Mouse (Mus musculus) kidney, adult 11 months (tissue): ENCODE measurements around the gene Rnps1.
"Not testable (repeated sequence)": the region's sequence is repeated elsewhere in the genome, so short reads cannot be mapped to it uniquely, and the experiment has no call there.

Experiments
- DNase-seq: peaks from one replicate; pipeline ENCODE4 v3.0.0; 2022

Rnps1 gene

DNA sequence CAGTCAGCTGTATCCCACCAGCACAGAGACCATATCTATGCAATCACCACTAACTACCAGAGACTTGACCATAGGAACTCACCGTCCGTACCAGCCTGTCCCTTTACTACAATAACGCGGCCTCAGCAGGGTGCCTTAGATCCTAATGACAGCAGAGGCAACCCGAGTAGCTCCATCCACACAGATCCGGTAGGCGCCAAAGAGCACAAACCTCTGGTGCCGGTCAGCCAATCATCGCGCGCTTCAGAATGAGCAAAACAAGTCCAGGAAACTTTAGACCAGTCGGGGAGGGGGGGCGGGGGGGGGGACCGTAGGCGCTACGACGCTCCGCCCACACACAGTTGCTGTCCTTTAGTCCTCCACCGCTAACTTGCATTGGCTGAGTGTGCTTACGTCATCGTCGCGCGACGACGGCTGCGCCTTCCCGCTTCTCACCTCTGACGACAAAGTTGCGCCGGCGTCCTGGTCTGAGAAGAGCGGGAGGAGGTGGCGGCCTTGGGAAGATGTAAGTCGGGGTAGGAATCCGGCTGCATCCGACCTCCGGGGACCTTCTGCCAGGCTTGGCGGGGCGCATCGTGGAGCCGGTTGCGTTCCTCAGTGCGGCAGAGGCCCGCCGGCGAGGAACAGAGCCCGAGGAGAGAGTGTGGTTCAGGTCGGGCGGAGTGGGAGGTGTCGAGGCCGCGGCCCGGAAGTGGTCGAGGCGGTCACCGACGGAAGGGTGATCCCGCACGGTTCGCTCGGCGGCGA is at the start of gene Rnps1:
Gene Rnps1, plus strand, starts transcription at position 336 of the 747 bp plus-strand sequence.
- DNase-seq: peak; percentile 93

DNA sequence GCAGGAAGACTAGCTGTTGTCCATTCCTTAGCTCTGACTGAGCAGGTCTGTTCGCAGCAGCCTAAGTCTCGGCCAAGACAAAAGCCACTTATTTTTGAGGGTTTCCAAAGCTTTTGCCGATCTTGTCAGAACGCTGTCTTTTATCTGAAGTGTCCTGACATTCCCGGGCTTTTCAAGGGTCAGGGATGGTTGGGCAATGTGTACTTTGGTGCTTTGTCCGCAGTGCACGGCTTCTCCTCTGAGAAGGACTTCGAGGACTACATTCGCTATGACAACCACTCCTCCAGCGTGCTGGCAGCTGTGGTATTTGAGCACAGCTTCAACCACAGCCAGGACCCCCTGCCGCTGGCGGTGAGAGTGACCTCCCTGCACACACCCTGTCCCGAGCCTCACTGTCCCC is 48.5 kb upstream of the Rnps1 start:
- DNase-seq: peak; percentile 49

DNA sequence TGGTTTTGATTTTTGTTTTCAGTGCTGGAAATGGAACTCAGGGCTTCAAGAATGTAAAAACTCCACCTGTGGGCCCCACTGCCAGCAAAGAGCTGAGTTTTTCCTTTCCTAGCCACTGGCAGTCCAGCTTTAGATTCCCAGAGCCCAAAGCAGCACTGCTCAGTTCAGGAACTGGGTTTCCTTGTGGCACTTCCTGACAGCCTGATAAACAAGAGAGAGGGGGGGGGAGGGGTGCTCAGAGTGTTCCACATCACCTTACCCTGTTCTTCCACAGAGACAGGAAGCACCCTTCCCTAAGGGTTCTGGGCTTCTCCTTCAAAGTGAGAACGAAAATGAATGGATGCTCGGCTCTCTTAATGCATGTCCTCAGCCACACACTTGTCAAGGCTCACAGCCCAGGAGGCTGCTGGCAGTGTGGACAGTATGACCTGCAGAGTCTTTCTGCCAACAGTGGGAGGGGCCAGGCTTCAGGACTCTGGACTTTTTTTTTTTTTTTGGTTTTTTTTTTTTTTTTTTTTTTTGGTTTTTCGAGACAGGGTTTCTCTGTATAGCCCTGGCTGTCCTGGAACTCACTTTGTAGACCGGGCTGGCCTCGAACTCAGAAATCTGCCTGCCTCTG is 39.2 kb upstream of the Rnps1 start:
- peak; percentile 44 for DNase-seq

DNA sequence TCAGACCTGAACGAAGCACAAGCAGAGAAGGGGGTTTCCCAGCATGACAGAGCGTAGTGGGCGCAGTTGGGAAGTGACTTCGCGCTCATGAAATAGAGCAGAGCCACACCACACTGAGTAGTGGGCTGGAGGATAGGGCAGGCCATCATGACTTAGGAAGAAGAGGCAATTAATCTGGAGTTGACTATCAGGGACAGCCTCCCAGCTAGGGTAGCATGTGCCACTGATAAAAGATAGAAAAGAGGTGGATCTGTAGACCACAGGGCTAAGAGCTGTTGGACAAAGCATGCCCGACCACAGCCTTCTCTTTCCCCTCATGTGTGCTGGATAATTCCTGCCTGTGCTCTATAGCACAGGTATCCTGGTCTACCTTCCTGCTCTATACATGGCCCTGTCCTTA is 38.5 kb upstream of the Rnps1 start:
- DNase-seq: no peak

DNA sequence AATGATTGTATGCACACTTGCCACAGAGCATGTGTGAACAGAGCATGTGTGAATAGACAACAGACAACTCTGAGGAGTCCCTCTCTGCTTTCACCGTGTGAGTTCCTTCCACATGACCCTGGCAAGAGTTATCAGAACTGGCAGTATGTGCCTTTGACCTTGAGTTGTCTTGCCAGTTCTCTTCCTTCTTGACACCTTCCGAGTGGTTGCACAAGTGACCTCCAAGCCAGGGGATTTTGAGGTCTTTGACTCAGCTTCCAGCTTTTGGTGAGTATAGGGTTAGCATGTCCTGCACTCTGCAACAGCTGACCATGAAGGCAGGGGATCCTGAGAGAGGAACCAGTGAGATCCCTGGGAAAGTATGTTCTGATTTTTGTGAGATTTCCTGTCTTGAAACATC is 35.9 kb upstream of the Rnps1 start:
- DNase-seq: no peak

DNA sequence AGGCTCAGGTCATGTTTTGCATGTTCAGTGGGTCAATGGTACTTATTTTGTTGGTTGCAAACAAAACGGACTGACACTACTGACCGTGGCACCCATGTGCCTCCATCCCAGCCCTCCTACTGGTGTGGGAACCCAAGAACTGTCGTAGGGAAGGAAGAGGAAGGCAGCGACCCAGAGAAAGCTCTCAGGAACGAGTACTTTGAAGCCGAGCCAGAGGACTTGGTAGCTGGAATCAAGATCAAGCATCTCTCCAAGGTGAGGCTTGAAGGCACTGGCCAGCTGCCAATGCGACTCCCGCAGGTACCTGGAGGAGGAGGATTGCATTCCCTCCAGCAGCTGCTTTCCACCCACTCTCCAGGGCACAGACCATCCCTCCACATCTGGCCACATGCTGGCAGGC is 30.6 kb upstream of the Rnps1 start:
- DNase-seq: no peak

DNA sequence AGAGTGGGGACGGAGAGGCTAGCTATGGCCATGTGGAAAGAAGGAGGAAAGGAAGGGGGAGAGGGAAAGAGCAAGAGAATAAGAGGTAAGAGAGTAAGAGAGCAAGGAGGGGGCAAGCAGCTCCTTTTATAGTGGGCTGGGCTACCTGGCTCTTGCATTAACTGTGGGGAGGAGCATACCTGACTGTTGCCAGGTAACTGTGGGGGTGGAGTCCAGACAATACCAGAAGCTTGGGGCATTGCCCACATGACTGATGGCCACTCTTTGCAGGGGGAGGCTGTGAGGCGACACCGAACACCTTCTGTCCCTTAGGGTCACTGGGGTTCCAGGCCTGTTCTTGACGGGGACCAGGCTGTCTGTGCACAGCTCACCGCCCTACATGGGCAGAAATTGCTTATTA is 25.7 kb upstream of the Rnps1 start:
- DNase-seq: no peak

DNA sequence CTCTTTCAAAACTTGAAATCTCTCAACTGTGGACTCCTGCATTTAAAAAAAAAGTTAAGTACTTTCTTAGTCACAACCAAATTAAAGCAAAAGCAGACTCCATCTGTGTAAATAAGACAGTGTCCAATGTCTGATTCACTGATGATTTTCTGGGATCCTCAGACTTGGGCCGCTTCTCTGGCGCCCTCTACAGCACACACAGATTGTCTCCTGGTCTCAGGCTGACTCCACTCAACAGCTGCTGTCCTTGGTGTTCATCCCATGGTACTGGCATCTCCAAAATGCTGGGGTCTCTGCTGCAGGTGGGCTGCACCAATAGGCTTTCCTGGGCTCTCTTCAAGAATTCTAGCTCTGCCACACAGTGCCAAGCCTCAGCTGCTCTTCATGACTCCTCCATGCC is 24.5 kb upstream of the Rnps1 start:
- peak; percentile 40 for DNase-seq

DNA sequence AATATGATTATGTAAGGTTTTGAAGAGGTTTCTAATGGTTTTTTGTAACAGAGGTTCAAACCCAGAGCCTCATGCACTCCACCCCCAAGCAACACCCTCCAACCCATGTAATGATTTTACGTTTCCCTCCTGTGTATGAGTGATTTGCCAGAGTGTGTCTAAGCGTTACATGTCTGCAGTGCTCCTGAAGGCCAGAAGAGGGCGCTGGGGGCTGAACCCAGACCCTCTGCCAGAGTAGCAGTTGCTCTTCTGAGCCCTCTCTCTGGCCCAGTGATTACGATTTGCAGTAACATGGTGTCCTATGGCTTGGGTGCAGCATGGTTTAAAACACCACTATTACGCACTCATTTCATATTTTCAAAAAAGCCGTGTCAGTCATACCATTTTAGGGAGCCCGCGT is 23.2 kb upstream of the Rnps1 start:
- no peak for DNase-seq

DNA sequence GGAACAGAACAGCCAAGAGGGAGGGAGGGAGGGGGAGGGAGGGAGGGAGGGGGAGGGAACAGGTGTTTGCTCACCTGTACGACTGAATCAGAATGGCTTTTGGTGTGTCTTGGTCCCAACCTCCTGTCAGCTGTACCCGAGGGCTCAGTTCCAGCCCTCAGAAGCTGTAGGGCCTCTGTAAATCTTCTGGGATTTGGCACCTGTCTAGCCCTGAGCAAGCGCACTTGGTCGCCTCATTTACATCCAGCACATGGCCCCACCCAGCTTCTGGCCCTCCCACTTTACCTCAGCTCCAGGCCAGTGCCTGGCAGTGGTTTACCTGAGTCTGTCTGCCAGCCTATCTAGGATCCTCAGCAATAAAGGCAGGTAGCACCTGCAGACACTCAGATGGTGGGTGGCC is 20.8 kb upstream of the Rnps1 start:
- no peak for DNase-seq

DNA sequence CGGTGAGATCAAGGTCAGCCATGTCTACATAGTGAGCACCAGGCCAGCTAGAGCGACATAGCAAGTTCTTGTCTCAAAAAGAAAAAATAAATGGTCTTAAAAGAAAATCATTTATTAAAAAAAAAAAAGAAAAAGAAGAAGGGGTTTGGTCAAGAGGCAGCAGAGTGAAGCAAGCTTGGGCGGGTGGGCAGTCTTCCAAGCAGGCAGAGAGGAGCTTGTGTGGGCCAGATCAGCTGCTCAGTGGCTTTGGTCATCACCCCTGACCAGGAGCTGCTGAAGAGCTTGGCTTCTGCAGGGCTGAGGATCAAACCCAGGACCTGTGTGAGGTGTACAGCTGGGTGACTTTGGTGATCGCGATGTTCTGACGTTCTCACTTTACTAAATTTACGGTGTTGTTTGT is 19.9 kb upstream of the Rnps1 start:
- no peak for DNase-seq

DNA sequence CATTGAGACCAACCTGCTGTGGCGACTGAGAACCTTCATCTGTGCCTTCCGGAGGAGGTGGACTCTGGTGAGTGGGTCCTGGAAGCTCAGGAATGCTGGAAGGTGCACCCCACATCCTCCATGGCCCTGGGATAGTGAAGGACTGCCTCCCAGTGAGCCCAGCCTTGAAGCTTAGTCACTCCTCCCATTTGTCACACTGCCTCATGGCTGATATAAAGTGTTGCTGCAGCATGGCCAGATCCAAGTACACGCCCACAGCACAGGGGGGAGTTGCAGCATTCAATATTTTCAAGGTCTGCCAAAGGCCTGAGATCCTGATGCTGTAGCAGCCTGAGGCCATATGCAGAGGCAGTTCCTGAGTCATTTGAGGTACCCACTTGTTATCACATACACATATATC is 12.0 kb upstream of the Rnps1 start:
- no peak for DNase-seq

DNA sequence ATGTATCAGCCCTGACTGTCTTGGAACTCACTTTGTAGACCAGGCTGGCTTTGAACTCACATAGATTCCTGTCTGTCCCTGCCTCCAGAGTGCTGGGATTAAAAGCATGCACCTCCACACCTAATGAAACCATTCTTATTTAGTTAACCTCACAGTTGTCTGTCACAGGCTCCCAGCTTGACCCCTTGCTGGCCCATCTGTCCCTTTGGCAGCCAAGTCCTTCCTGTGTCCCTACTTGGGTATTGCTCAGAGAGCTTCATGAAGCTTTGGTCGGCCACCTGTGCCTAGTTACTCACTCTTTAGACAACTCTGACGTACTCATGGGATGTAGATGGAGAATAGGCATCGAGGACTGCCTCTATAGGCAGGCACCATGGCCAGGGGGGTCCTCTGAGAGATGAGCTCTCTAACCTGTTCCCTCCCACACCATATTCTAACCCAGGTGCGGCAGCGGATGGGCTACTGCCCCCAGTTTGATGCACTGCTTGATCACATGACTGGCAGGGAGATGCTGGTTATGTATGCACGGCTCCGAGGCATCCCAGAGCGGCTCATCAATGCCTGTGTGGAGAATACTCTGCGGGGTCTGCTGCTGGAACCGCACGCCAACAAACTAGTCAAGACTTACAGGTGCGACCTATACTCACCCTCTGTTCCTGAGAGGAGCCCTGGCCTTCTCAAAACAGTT is 7.1 kb upstream of the Rnps1 start:
- DNase-seq: no peak

DNA sequence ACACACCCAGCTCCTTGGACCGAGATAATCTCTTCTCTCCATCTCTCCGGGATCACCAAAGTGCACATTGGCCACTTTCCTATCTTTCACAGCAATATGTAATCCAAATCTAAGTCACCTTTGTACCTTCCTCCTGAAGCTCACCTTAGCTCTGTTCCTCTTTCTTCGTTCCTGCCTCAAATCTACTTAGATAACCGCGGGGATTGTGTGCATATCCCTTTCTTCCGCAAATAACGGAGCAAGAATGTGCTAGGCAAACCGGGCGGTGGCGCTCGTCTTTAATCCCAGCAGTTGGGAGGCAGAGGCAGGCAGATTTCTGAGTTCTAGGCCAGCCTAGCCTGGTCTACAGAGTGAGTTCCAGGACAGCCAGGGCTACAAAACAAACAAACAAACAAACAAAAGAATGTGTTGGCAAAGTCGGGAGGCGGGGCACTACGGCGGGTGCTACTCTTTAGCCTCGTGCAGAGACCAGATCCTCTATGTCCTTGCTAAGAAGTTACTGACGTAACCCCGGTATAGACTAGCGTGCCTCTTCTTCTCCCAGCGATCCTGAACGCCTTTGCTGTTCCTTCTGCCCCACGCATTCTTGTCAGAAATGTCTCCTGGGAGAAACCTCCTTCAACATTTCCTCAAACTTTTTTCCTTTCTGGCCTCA is 681 bp upstream of the Rnps1 start:
- DNase-seq: no peak

DNA sequence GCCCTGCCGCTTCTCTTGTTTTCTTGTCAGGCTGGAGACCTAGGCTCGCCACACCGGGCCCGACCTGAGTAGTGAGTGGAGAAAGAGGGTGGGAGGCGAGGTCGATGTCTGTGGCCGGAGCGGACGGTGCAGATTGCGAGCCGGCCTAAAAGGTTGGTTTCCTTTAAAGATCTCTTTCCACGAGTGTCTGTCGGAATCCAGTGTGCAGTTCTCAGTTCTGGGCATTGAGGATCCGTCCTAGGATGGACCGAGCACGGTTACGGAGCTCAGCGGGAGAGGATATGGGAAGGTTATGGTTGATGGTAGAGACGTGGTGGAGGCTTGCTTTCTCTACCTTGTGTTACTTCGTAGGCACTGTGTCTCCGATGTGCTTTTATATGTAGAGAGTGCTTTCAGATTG is 646 bp downstream of the Rnps1 start:
- DNase-seq: no peak

DNA sequence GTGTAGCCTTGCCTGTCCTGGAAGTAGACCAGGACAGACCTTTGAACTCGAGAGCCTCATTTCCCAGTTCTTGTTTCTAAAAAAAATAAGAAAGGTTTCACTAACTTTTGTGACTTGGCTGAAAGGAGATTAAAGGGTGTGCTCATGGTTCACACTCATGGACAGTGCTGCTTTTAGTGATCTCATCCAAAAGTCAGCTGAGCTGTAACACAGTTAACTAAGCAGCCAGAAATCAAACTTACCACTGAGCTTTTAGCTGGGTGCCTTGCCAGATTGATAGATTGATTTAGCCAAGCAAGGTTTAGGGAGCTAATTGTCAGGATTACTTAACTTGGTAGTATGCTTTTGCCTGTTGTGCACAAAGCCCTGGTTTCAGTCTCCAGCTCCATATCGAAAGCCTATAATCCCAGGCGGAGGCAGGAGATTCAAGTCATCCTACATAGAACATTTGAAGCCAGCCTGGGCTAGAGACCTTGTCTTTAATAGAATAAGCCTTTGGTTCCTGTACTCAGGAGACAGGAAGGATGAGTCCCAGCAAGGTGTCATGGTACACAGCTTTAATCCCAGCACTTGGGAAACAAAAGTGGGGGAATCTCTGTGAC is 1.8 kb downstream of the Rnps1 start:
- DNase-seq: no peak

DNA sequence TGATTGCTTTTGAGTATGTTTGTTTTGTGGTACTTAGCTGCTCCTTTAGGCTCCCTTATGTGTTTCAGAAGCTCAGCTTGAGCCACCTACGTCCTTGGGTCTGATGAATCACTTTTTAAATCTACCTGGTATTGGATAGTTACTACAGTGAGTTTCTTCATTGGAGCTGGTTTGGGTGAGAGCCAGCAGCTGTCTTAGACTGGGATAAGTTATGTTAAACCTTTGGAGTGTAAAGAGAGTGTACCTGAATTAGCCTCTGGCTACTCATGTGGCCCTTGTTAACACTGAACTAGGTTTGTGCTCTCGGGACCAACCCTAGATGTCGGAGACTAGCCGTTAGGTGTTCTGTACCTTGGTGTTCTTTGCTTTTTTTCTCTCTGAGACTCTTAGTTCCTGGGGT is 8.7 kb downstream of the Rnps1 start:
- DNase-seq: no peak

DNA sequence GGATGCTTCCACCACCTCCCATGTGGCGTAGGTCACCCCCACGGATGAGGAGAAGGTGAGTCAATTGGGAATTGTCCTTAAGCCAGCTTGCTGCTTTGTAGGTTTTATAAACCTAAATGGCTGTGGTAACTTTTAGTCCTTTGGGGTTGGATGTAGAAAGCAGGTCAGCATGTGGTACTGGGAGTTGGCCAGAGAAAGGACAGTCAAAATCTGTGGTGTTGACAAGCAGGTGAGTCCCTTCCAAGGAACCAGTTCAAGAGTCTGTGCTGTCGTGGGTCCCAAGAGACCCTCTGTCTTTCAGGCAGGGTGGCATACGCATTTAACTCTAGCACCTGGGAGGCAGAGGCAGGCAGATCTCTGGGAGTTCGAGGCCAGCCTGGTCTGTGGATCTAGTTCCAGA is 10.1 kb downstream of the Rnps1 start:
- DNase-seq: no peak

DNA sequence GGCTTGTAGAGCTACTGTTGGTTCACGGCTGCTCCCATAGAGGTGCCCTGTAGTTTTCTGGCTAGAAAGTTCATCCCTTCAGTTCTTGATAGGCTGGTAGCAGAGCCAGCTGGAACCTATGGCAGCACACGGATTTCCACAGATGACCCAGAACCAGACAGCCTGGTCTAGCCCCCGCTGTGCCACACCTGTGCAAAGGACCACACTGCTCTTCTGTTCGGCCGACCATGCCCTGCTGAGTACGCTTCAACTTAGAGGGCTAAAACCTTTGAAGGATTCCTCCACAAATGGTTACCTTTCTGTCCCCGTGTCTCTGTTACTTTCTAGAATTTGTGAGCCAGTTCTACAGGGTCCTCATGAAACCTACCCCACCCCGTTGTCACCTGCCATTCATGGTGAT is 11.0 kb downstream of the Rnps1 start:
- not testable (repeated sequence) for DNase-seq

DNA sequence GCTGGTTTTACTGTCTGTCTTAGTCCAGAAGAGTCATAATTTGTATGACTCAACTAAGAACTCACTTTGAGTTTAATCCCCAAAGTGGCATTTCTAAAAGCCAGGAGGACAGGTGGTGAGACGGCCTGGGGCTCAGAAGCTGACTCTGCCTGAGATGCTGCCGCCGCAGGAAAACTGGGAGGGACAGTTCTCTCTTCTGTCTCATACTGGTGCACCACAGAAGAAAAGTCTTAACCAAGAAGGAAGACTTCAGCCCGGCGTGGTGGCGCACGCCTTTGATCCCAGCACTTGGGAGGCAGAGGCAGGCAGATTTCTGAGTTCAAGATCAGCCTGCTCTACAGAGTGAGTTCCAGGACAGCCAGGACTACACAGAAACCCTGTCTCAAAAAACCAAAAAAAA is 11.5 kb downstream of the Rnps1 start:
- no peak for DNase-seq

DNA sequence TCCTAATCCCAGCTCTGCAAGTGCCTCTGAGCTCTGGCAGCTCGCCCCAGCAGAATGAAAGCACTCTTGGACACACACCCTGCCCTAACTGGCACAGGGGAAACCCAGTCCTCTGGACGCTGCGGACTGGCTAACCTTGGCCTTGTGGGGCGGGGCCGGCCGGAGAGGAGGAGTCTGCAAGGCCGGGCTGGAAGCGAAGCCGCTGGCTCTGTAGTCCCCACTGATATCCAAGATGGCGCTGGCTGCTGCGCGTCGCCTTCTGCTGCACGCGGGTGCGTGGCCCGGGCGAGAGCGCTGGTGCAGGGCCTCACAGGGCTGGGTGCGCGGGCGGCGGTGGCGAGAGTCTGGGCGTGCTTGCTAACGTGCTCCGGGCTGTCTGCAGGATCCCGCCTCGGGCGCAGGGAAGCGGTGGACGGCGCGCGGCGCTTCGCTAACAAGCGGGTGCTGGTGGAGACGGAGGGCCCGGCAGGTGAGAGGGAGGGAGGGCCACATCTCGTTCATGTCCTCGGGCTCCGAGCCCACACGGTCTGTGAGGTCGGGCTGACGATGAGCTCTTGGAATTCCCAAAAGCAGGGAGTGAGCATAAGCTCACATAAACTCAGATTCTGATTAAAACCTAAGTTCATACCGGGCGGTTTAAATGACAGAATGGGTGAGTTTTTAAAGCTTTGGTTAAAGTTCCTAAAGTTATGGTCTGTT is 12.3 kb downstream of the Rnps1 start, which contains the start of gene Eci1:
Gene Eci1, plus strand, starts transcription at position 171 of the 699 bp plus-strand sequence.
- peak; percentile 99 for DNase-seq

DNA sequence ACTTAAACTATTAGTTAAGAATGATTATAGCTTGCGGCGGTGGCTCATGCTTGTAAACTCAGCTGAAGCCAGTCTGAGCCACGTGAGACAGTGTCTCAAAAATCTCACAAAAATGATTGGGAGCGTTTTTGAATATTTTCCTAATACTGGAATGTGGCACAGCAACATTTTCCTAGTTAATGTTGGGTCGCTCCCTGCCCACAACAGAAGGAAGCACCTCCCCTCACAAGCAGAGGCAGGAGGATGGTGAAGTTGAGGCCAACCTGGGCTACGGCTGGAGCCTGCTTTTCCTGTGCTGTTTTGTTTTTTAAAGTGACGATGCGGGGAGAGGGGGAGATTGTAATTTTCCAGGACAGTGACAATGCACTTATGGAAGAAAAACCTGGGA is 12.8 kb downstream of the Rnps1 start:
- DNase-seq: no peak
